Mouse (Mus musculus) B cell, adult 2 months (primary cell): ENCODE measurements around the gene Gtpbp1.

Experiments used
- DNase-seq, 2 experiments: peaks; one replicate each; pipeline ENCODE4 v3.0.0; 2022

Gene Gtpbp1

DNA sequence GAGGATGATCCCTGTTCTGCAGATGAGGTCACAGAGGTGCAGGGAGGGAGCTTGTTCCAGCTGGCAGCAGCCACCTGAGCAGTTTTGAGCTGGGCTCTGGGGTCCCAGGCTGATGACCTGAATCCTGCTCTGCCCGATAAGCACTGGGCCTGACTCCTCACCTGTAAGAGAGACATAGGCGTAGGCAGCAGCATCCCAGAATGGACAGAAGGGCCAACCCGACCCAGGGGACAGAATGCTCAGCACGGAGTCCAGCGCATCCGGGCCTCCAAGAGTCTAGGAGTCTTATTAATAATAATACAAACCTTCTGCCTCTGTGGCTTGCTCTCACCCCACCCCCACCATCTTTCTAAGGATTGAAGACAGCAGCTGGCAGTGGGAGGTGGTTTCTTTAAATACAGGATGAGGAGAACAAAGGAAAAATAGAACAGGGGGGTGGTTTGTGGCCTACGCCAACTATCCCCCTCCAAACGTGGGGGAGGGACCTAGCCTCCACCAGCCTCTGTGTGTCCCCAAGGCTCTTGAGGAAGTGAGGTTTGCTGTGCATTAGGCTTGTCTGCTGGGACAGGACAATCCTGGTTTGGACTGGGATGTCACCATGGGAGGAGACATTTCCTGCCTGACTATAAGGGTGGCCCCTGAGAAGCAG, 65.5 kb downstream of the Gtpbp1 start:
- no peak for DNase-seq

DNA sequence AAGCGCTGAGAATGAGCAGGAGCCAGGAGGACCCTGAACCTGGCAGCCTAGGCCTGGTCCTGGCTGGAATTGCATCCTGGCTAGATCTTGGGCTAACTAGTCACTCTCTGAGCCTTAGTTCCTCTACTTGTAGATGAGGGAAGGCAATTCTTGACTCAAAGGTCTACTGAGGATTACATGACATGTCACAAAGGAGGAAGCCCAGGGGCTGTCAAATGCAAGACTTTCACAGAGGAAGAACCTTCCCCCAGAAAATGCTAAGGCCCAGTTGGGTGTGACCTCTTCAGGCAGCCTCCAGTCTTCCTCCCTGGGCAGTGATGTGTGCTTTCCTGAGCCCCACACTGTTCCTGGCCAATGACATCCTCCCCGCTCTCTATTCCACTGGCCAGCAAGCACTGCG, 66.5 kb downstream of the Gtpbp1 start:
- DNase-seq: no peak

DNA sequence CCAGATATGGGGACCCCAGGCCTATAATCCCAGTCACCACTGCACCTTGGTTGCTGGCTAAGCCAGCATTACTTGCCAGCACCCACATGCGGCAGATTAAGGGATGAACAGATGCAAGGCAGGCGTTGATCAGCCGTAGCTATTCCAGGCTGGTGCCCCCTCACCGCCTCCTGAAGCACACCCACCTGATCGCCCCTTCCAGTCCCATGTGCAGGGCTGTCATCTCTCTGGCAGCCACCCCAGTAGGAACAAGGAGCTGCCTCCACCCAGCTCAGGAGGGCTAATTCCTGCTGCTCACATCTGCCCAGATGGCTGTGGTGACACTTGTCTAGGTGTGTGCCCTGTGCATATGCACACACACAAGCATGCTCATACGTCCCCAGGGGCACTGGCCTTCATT, 70.3 kb downstream of the Gtpbp1 start:
- no peak for DNase-seq

DNA sequence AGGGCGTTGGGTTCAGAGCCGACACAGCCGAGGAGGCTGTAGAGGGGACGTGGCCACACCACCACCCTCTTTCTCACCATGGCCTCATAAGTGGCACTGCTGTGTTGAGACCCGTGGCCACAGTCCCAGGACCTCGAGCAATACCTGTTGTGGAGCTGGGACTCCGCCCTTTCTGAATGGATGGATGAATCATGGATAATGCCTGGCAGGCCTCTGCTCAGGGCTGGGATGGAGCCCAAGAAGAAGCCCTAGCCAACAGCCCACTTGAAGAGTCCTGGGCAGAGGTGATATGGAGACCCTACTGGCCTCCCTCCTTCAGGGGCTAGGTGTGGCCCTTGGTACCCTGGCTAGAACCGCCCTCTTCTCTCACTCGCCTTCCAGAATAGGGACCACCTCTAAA, 72.4 kb downstream of the Gtpbp1 start:
- DNase-seq: no peak

DNA sequence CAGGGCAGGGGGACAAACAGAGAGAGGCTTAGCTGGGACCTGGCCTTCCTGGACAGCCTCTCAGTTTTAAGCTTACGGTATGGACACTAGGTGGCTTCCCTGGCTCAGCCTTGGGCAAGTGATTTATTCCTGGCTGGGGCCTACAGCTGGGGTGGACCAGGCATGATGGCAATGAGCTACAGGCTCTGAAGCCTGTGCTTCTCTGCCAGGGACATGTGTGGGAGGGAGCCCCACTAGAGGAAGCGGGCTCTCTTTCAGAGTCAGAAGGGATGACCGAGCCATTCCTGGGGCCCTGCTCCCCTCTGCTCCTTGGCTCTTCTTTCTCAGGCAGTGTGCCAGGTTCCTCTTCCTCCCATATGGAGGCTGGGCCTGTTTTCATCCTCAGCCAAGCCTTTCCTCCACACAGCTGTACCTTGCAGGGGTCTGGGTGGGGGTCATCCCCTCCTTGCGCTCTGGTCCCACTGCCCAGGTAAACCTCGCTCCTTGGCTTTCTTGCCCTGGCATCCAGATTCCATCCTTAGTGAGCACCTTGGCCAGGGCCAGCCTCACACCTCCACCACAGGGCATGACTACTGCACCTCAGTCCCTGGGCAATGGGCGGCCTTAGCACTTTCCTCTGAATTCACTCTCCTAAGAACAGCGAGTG, 73.1 kb downstream of the Gtpbp1 start:
- no peak for DNase-seq

DNA sequence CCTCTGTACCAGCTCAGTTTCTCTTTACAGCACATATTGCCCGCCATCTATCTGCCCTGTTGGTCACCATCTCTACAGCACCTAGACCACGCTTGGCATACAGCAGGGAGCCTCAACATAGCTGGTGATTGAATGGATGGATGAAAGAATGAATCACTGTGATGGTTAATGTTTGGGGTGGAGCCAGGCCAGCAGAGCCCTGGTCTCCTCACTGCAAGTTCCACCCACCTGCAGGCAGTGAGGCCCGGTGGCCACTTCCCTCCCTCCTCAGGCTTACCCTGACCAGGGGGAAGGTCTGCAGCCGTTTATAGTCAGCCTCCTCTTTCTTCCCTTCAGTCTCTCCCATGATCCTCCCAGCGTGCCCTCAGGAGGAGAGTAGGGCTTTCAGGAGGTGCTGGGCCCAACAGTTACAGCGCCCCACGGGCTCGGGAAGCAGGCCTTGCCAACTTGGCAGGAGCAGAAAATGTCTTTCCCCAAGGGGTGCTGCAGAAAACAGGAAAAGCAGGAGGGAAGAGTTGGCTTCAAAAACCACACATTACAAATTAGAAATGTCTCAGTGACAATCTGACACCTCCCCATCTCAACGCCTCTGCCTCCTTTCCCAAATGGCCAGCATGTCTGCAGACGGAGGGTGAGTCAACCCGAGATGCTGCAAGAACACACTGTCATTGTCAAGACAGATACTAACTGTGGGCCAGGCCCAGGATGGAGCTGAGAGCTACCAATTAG, 74.1 kb downstream of the Gtpbp1 start:
- no peak for DNase-seq

DNA sequence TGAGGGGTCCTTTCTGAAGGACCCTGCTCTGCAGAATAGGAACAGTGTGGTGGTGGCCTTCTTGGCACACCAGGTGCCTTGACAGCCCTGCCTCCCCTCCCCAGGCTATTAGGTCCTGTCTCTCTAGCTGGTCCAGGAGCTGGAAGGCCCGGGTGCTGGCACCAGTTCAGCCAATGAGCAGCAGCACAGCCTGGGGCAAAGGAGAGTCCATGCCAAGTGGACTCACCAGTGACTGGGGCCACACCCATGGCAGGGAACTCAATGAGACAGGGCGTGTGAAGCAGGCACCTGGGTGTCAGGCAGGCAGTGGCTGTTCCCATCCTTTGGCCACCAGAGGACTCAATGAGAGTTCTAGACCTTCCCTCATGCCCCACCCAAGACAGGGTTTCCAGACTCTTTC, 74.7 kb downstream of the Gtpbp1 start:
- no peak for DNase-seq

DNA sequence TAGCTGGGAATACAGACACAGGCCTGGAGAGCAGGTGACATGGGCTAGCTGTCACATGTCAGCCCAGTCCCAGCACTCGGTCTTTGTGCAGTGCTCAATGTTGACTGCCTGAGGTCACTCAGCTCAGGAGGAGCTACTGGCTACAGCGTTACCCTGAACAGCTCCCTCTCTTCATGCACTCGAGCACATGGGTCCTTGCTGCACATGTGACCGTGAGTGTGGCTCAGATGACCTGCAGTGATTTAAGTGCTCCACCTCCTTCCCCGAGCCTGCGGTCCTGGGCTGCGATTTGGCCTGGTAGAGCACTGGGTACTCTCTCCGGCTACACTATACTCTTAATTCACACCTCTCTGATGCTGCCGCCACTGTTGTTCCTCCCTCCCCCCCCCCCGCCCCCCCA, 75.5 kb downstream of the Gtpbp1 start:
- no peak for DNase-seq

DNA sequence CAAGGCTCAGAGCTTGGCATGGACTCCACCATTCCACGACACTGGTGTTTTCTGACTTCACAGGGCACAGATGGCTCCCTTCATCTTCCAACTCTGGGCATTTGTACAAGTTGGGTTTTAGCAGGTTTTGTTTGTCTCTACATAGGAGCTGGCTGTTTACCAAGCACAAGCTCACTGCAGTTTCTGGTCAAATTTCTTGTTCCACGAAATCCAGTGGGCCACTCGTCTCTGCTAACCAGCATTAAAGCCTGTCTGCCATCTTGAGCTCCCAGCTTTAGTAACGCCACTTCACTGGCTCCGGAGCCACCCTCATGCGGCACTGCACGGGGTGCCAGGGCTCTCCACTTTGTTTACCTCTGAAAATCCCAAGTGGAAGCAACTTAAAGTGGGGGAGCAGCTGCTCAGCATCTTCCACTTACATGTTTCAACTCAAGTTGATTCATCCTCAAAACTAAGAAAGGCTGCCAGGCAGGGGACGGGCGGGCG, 76.0 kb downstream of the Gtpbp1 start:
- DNase-seq: no peak

DNA sequence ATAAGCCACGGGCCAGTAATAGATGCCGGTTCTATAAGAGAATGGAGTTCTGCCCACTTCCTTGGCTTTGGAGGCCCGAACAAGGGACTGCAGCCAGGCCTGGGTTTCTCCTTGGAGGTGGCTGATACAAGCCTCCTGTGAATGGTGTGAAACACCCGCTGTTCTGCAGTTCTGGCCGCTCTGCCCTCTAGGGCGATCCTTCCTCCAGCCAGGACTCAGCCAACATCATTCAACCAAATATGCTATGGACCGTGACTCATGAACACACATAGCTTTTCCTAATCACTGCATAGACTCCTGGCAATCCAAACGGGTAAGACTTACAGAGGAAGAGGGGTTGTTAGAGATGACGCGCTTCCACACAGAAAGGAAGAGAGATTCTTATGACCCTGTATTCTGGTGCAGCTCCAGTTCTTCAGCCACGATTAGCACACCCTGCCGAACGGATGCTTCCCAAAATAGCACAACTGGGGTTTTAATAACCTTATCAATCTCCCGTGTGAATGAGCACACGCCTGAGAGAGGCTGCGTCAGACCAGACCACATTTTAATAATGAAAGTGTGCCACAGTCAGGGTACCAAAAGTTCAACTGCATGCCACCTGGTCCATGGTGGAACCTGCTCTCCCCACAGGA, 76.8 kb downstream of the Gtpbp1 start:
- no peak for DNase-seq

DNA sequence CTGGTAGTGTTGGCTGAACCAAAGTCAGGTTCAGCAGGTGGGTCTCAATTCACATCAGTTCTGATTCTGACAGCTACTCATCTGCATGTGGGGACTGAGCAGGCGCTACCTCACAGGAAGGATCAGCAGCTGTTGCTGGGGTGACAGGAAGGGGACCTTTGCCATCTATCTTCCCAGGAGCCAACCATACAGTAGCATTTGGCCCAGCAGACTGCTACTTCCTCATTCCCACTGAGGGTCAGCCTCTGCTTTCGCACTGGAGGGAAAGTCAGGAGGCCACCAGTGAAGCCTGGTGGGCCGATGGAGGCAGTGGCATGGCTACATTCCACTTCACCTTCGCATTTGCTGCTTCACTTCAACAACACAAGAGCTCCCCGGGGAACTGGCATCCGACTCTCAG, 77.7 kb downstream of the Gtpbp1 start:
- DNase-seq: no peak

DNA sequence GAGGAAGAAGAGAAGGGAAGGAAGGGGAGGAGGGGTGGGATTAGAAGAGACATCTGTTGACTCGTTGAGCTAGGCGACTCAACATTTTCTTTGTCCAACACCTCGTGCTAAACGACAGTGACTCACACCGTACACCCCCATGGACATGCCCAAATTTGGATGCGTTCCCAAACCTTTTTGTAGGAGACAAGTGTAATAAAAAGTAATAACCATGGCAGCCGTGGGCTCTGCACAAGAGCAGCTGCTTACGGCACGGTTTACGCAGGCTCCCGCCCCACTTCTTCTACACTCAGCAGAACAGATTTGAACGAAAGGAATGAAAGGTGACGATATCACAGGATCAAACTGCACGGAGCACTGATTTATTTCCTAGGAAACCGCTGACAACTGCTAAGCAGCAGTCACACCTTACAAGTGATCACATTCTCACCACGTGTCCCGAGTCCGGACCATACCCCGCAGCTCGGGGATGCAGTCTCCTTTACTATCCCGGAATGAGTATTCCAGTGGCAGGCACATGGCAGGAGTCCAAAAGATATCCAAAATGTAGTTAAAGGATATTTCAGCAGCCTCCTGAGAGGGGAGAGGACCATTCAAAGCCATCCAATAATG, 80.1 kb downstream of the Gtpbp1 start:
- no peak for DNase-seq
